Mouse (Mus musculus) cortical plate, adult 2 months (tissue): Measurements from ENCODE around the gene Stub1.

Source experiments
- CTCF ChIP-seq: fragments of 200-500 bp; IDR thresholded peaks from 2 replicates; pipeline ENCODE4 v1.5.1; 2011; ENCODE audit warnings: mild to moderate bottlenecking, control low read depth, low read length; ENCODE audit not compliant: insufficient read depth; ENCODE audit errors: extremely low read depth
- POLR2A ChIP-seq: fragments of 200-500 bp; IDR thresholded peaks from 2 replicates; pipeline ENCODE4 v1.6.1; 2011; ENCODE audit warnings: mild to moderate bottlenecking, low read length, control low read depth; ENCODE audit not compliant: insufficient read depth; ENCODE audit errors: extremely low read depth

GRCm38 (mm10) chr17:25825311-25825710 is 7.9 kb downstream of the Stub1 start:
- TF ChIP-seq CTCF (no peak), POLR2A (no peak)
